Mouse (Mus musculus) myocyte (in vitro differentiated cells): ENCODE measurements at regions not wholly inside any gene's neighbourhood (a gene's known extent, or its start where the extent isn't known, plus 50 kb on each side); places are given as distances from the start of the nearest gene placed in this dataset.

Experiments used
- CEBPB ChIP-seq: IDR thresholded peaks from 2 replicates; pipeline ENCODE4 v1.6.1; 2011; ENCODE audit warnings: mild to moderate bottlenecking, moderate library complexity; ENCODE audit not compliant: poor library complexity, insufficient read depth, severe bottlenecking
- E2F4 ChIP-seq: IDR thresholded peaks from one replicate; pipeline ENCODE4 v1.6.1; 2011; ENCODE audit warnings: mild to moderate bottlenecking, control low read depth, moderate library complexity; ENCODE audit not compliant: insufficient read depth
- MAX ChIP-seq: IDR thresholded peaks from one replicate; pipeline ENCODE4 v1.6.1; 2011; ENCODE audit warnings: low read depth, mild to moderate bottlenecking, control low read depth
- MYOG ChIP-seq, 3 experiments: IDR thresholded peaks; one replicate each; pipeline ENCODE4 v1.6.1; 2011; ENCODE audit warnings: control low read depth in 2 of 3, low read depth in 2 of 3, mild to moderate bottlenecking in 2 of 3; ENCODE audit not compliant: insufficient read length in 2 of 3, control insufficient read depth in 1 of 3, insufficient read depth in 1 of 3
- POLR2A ChIP-seq: IDR thresholded peaks from one replicate; pipeline ENCODE4 v1.6.1; 2011; ENCODE audit warnings: low read depth, mild to moderate bottlenecking, control low read depth, moderate library complexity; ENCODE audit not compliant: insufficient read length
- POLR2AphosphoS2 ChIP-seq: IDR thresholded peaks from one replicate; pipeline ENCODE4 v1.6.1; 2011; ENCODE audit warnings: low read depth, control low read depth; ENCODE audit not compliant: insufficient read length
- TCF3 ChIP-seq: IDR thresholded peaks from one replicate; pipeline ENCODE4 v1.6.1; 2011; ENCODE audit warnings: low read depth, control low read depth; ENCODE audit not compliant: insufficient read length
- USF1 ChIP-seq: IDR thresholded peaks from one replicate; pipeline ENCODE4 v1.6.1; 2011; ENCODE audit warnings: low read depth, mild to moderate bottlenecking, control low read depth, moderate library complexity

DNA sequence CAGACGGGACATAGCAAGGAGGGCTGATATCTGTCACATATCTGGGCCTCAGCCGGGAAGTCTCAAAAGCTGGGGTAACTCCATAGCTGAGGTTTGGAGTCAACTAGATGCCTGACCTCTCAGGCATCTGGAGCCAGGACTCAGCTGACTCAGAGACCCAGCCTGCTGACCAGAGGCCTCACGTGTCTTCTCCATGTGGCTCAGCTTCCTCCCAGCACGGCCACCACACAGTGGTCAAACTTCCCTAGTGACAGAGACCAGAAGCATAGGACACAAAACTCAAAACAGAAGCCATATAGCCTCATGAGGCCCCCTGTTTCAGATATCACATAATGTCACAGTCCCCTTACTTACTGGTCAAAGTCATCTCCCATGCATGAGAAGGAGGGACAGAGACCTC lies 73.1 kb downstream of the Tomm20 start:
- TF ChIP-seq POLR2AphosphoS2 (no peak), POLR2A (no peak), MAX (no peak), E2F4 (no peak), CEBPB (no peak), TCF3 (no peak), USF1 (peak; percentile 75), MYOG (IDR thresholded peaks at IDR 0.05; ENCODE audit: control insufficient read depth in 1 of 3, insufficient read depth in 1 of 3, insufficient read length in 2 of 3, low read depth in 2 of 3) (peak in 1 of 3 experiments; percentile 82)
